Mouse (Mus musculus) stomach, postnatal 0 days (tissue): Measurements from ENCODE around the gene Mthfd2l. TPM values are rescaled to one million over a fixed set of nuclear protein-coding genes. Genes with fewer than 3 reads are reported as not detected.

Experiments
- ATAC-seq: fragments of 200-750 bp; cut with Nextera tagmentation; 2 replicates; pipeline ENCODE4 v1.8.0; 2017; ENCODE audit not compliant: low FRiP score, low TSS enrichment
- DNase-seq: peaks from one replicate; pipeline ENCODE4 v3.0.0-alpha.2; 2016; ENCODE audit warnings: low spot score
- H3K27ac ChIP-seq: fragments of 300-500 bp; sonication (generic); replicated peaks from 2 replicates; pipeline ENCODE4 v1.5.1; 2014; ENCODE audit warnings: mild to moderate bottlenecking, control low read depth
- H3K27me3 ChIP-seq: fragments of 300-500 bp; sonication (generic); 2 replicates; pipeline ENCODE4 v1.6.1; 2014; ENCODE audit warnings: low read length; ENCODE audit not compliant: control insufficient read depth, insufficient read depth
- H3K36me3 ChIP-seq: fragments of 300-500 bp; sonication (generic); 2 replicates; pipeline ENCODE4 v1.6.1; 2014; ENCODE audit warnings: low read length, mixed read lengths; ENCODE audit not compliant: control insufficient read depth, insufficient read depth
- H3K4me1 ChIP-seq: fragments of 300-500 bp; sonication (generic); replicated peaks from 2 replicates; pipeline ENCODE4 v1.6.1; 2014; ENCODE audit warnings: antibody characterized with exemption; ENCODE audit not compliant: control insufficient read depth, insufficient read depth
- H3K4me2 ChIP-seq: fragments of 300-500 bp; sonication (generic); replicated peaks from 2 replicates; pipeline ENCODE4 v1.6.1; 2014; ENCODE audit warnings: low read depth, mild to moderate bottlenecking, control low read depth, moderate library complexity
- H3K4me3 ChIP-seq: fragments of 300-500 bp; sonication (generic); 2 replicates; pipeline ENCODE4 v1.5.1; 2014; ENCODE audit warnings: low read depth, low read length, control low read depth
- H3K9ac ChIP-seq: fragments of 300-500 bp; sonication (generic); 2 replicates; pipeline ENCODE4 v1.6.1; 2014; ENCODE audit warnings: mild to moderate bottlenecking, low read length, control low read depth, mixed read lengths
- H3K9me3 ChIP-seq: fragments of 300-500 bp; sonication (generic); 2 replicates; pipeline ENCODE4 v1.6.1; 2016; ENCODE audit warnings: low read length; ENCODE audit not compliant: control insufficient read depth
- CTCF ChIP-seq: IDR thresholded peaks from 2 replicates; pipeline ENCODE4 v1.5.1; 2016; ENCODE audit warnings: antibody characterized with exemption, low read depth, mild to moderate bottlenecking, moderate library complexity
- EP300 ChIP-seq: optimal IDR thresholded peaks from 2 replicates; pipeline ENCODE3; 2016; ENCODE audit warnings: antibody characterized with exemption
- WGBS: fragments of 180-500 bp; shearing (Covaris S2); extraction: QIAGEN DNeasy Blood & Tissue Kit; methylation state at CpG from one replicate; pipeline ENCODE4 v1.1.7; 2014; 5-methylcytosine and 5-hydroxymethylcytosine counted together
- polyA plus RNA-seq: library from polyadenylated mRNA; unstranded; fragments of >200 nt; fragmentation: Nextera tagmentation; extraction: Ambion mirVana; gene quantifications from 2 replicates; pipeline ENCODE4 v1.2.1, GENCODE M21; 2015

Mthfd2l gene
- polyA plus RNA-seq, 1 experiment from 2014 or later: 45.5 TPM

GRCm38 (mm10) chr5:90900688-90901087 lies 30.2 kb upstream of the Mthfd2l start:
- TF ChIP-seq EP300 (no peak), CTCF (no peak)
- 61% methylated on average over 7 of the region's 7 CpGs for WGBS

GRCm38 (mm10) chr5:90902380-90903260 lies 28.3 kb upstream of the Mthfd2l start:
- 16% methylated on average over 10 of the region's 10 CpGs for WGBS
- peak; percentile 30 for DNase-seq
- ATAC-seq: no peak

More at GRCm38 (mm10) chr5:90900688-90901087, 30.2 kb upstream of the Mthfd2l start:
- Histone ChIP-seq H3K4me1 (peaks cover 3% of the 10 kb centered on the region; the same call in 1 of the 2 replicates), H3K36me3 (no peaks in the 10 kb centered on the region), H3K4me3 (no peak overlapping the region), H3K27ac (no peak overlapping the region), H3K9me3 (no peaks in the 10 kb centered on the region), H3K27me3 (no peaks in the 10 kb centered on the region; the same call in 1 of the 2 replicates), H3K4me2 (no peak overlapping the region), H3K9ac (no peak overlapping the region)
- ATAC-seq (peak; percentile 43; the same call in 1 of the 2 replicates), DNase-seq (no peak)

GRCm38 (mm10) chr5:90903339-90904020 lies 27.4 kb upstream of the Mthfd2l start, which contains the start of gene Cxcl2:
Cxcl2 (plus strand) TSS chr5:90903871.
- TF ChIP-seq EP300 (no peak), CTCF (no peak)
- Histone ChIP-seq H3K9me3 (no peaks in the 10 kb centered on the region), H3K4me2 (peak within 1 kb of the TSS; percentile 62), H3K36me3 (no peaks in the 10 kb centered on the region), H3K4me1 (peaks cover 3% of the 10 kb centered on the region; the same call in 1 of the 2 replicates), H3K27ac (no peak within 1 kb of the TSS), H3K9ac (no peak within 1 kb of the TSS), H3K4me3 (peak within 1 kb of the TSS; percentile 20), H3K27me3 (no peaks in the 10 kb centered on the region; the same call in 1 of the 2 replicates)
- ATAC-seq: peak; percentile 47; the same call in 1 of the 2 replicates
- peak; percentile 20 for DNase-seq
- WGBS: 11% methylated on average over 22 of the region's 22 CpGs

More at GRCm38 (mm10) chr5:90902380-90903260, 28.3 kb upstream of the Mthfd2l start:
- TF ChIP-seq CTCF: peak; percentile 58
- no peak for TF ChIP-seq EP300
- H3K27me3 ChIP-seq: no peaks in the 10 kb centered on the region; the same call in 1 of the 2 replicates
- no peaks in the 10 kb centered on the region for H3K9me3 ChIP-seq
- no peak overlapping the region for H3K4me3 ChIP-seq
- peaks cover 3% of the 10 kb centered on the region; the same call in 1 of the 2 replicates for H3K4me1 ChIP-seq
- no peak overlapping the region for H3K9ac ChIP-seq
- no peak overlapping the region for H3K27ac ChIP-seq
- H3K36me3 ChIP-seq: no peaks in the 10 kb centered on the region
- H3K4me2 ChIP-seq: peak overlapping the region; percentile 62

GRCm38 (mm10) chr5:90908983-90909382 lies 21.9 kb upstream of the Mthfd2l start:
- H3K4me2 ChIP-seq: no peak overlapping the region
- H3K9me3 ChIP-seq: no peaks in the 10 kb centered on the region
- H3K27me3 ChIP-seq: no peaks in the 10 kb centered on the region
- 0% methylated on average over 2 of the region's 2 CpGs for WGBS
- DNase-seq (peak; percentile 78), ATAC-seq (no peak)
- TF ChIP-seq EP300 (no peak), CTCF (peak; percentile 95)
- no peaks in the 10 kb centered on the region for H3K36me3 ChIP-seq
- no peak overlapping the region for H3K9ac ChIP-seq
- no peak overlapping the region for H3K27ac ChIP-seq
- H3K4me1 ChIP-seq: no peaks in the 10 kb centered on the region
- H3K4me3 ChIP-seq: no peak overlapping the region

- no peaks in the 10 kb centered on the region for H3K27me3 ChIP-seq
- no peaks in the 10 kb centered on the region for H3K4me1 ChIP-seq
- no peak overlapping the region for H3K9ac ChIP-seq
- DNase-seq (no peak), ATAC-seq (no peak)
- TF ChIP-seq CTCF (no peak), EP300 (no peak)
- no peak overlapping the region for H3K4me2 ChIP-seq
- H3K27ac ChIP-seq: no peak overlapping the region
- no peaks in the 10 kb centered on the region for H3K36me3 ChIP-seq
- no peak overlapping the region for H3K4me3 ChIP-seq
- no peaks in the 10 kb centered on the region for H3K9me3 ChIP-seq
- WGBS: 79% methylated on average over 2 of the region's 2 CpGs
Observed at GRCm38 (mm10) chr5:90919495-90919894, 11.4 kb upstream of the Mthfd2l start.
